ENCODE assay signal across 9 mouse cellular contexts in the genomic region with DNA sequence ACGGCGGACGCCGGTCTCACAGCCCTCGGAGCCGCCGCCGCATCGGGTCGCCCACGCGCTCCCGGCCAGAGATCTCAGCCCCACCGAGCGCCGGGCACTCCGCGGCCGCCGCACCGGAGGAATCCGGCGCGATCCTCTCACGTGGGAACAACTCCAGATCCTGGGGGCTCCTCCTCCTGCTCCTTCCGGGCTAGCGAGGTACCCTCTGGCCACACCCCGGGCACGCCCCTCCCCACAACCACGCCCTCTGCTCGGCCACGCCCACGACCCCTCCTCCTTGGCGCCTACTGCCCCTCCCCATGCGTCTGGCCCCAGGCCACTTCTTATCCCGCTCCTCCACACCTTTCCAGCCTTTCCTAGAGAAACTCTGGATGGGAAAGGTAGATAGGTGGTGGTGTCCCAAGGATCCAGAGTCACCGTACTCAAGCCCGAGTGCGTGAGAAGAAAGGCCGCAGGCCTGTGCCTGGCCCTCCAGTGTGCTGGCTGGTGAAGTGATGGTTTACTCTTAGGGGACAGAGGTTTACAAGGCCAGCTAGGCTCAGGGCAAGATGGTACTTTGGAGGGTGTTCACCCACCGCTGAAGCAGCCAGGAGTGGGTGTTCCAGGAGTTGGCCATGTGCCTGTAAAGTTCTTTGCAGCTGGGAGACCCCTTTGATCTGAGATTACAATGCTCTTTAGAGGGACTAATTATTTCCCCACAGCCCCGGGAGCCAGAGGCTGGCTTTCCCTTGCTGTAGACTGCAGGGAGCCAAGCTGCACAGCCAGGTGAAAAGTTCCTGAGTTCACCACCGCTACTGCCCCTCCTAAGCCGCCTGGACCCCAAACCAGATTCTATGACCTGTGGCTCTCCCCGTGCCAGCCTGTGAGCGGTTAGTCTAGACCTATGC. TPM values are rescaled to one million over a fixed set of nuclear protein-coding genes. Genes with fewer than 3 reads are reported as not detected.
DNase-seq lines count a peak whose midpoint lies in the region; TF ChIP-seq lines count a peak whose summit lies in the region.
"Had no signal": no experiment of that assay in that cellular context is flagged by ENCODE, and none has a peak within 500 bp of the region (broad histone marks: within the 10 kb centered on the region; RNA-seq: fewer than 3 reads in every experiment).

Gene Kazn (minus strand): TSS at position 162 of the 887 bp plus-strand sequence.

- peaks cover 86% of the 10 kb centered on the region for H3K4me1 ChIP-seq in E14TG2a.4 (replicated peaks; ENCODE audit: low read depth, low read length)

- no peak for TF ChIP-seq CTCF in E14TG2a.4 (conservative IDR thresholded peaks at IDR 0.05; ENCODE audit: low read length)

- H3K9me3 ChIP-seq in E14TG2a.4 (ENCODE audit: low read length) = no peaks in the 10 kb centered on the region

- H3K36me3 ChIP-seq in E14TG2a.4 (ENCODE audit: insufficient read depth, low read length) = peaks cover 17% of the 10 kb centered on the region

- H3K27me3 ChIP-seq in E14TG2a.4 (ENCODE audit: insufficient read depth, low read length) = peaks cover 12% of the 10 kb centered on the region

- DNase-seq in cerebellum, adult 8-10 months = peak; percentile 76
- peak in 1 of 2 experiments; percentile 80 for DNase-seq in frontal cortex, adult 2 months (ENCODE audit: extremely low spot score in 1 of 2, low spot score in 1 of 2)
- peak; percentile 94 for DNase-seq in heart, postnatal 4 days
- peak; percentile 64 to 69 for DNase-seq in layer of hippocampus, adult 8-10 months (ENCODE audit: low spot score in 2 of 2)
- DNase-seq in lung, adult 18-20 months = peak; percentile 92
- DNase-seq in ovary, postnatal 10 days (ENCODE audit: low spot score) = peak; percentile 81
- peak; percentile 78 for DNase-seq in thymus, postnatal 25 days

- peak within 1 kb of the TSS; percentile 94 for H3K4me3 ChIP-seq in E14TG2a.4 (replicated peaks; ENCODE audit: low read length)

RNA-seq across cellular contexts. Expression of gene Kazn, which starts in this region (rescaled TPM):
- 44.3 and 47.1 TPM in 2 replicates for polyA plus RNA-seq in frontal cortex, adult 2 months (2012; rRNA removed)
- total RNA-seq in heart, postnatal 4 days (2021) = 1 to 10 TPM; 7.5 to 7.7 TPM
- total RNA-seq in layer of hippocampus, adult 8-10 months (2022) = 10 to 100 TPM; 44.3 to 48.2 (median 44.9) TPM
- polyA plus RNA-seq: C2C12 had no signal

Comparison
In these comparisons a context has a peak if more than half of its experiments do, and no peak if none do; other contexts are left out.
1. RNA of gene Kazn (total RNA-seq): 44.3 to 48.2 TPM in layer of hippocampus, adult 8-10 months; 7.5 to 7.7 TPM in heart, postnatal 4 days; every median in the first group is over 4 times any median in the second.